Mouse (Mus musculus) kidney, embryonic 14.5 days (tissue): Measurements from ENCODE around the gene Trrap. TPM values are rescaled to one million over a fixed set of nuclear protein-coding genes. Genes with fewer than 3 reads are reported as not detected.

Experiments
- ATAC-seq: fragments of 200-750 bp; cut with Nextera tagmentation; 2 replicates; pipeline ENCODE4 v1.8.0; 2017; ENCODE audit warnings: moderate number of reproducible peaks, mild to moderate bottlenecking, moderate TSS enrichment, moderate library complexity; ENCODE audit not compliant: low FRiP score, low TSS enrichment
- H3K27ac ChIP-seq: fragments of 300-500 bp; sonication (generic); 2 replicates; pipeline ENCODE4 v1.5.1; 2014; ENCODE audit warnings: low read depth, mild to moderate bottlenecking, low read length, moderate library complexity, mixed read lengths
- H3K27me3 ChIP-seq: fragments of 300-500 bp; sonication (generic); 2 replicates; pipeline ENCODE4 v1.6.1; 2014; ENCODE audit warnings: mild to moderate bottlenecking, low read length; ENCODE audit not compliant: control insufficient read depth, insufficient read depth
- H3K36me3 ChIP-seq: fragments of 300-500 bp; sonication (generic); 2 replicates; pipeline ENCODE4 v1.6.1; 2014; ENCODE audit warnings: low read length, mixed read lengths; ENCODE audit not compliant: control insufficient read depth, insufficient read depth
- H3K4me1 ChIP-seq: fragments of 300-500 bp; sonication (generic); 2 replicates; pipeline ENCODE4 v1.6.1; 2014; ENCODE audit warnings: low read length, mixed read lengths; ENCODE audit not compliant: control insufficient read depth, insufficient read depth
- H3K4me2 ChIP-seq: fragments of 300-500 bp; sonication (generic); replicated peaks from 2 replicates; pipeline ENCODE4 v1.6.1; 2014; ENCODE audit warnings: low read depth, mild to moderate bottlenecking, low read length
- H3K4me3 ChIP-seq: fragments of 300-500 bp; sonication (generic); 2 replicates; pipeline ENCODE4 v1.5.1; 2014; ENCODE audit warnings: mild to moderate bottlenecking, low read length
- H3K9ac ChIP-seq: fragments of 300-500 bp; sonication (generic); 2 replicates; pipeline ENCODE4 v1.6.1; 2014; ENCODE audit warnings: low read depth, mild to moderate bottlenecking, low read length, moderate library complexity
- H3K9me3 ChIP-seq: fragments of 300-500 bp; sonication (generic); 2 replicates; pipeline ENCODE4 v1.6.1; 2016; ENCODE audit warnings: low read length; ENCODE audit not compliant: control insufficient read depth
- WGBS: fragments of 180-500 bp; shearing (Covaris S2); extraction: QIAGEN DNeasy Blood & Tissue Kit; methylation state at CpG from one replicate; pipeline ENCODE4 v1.1.7; 2014; 5-methylcytosine and 5-hydroxymethylcytosine counted together
- polyA plus RNA-seq: library from polyadenylated mRNA; unstranded; fragments of >200 nt; fragmentation: Nextera tagmentation; extraction: Ambion mirVana; gene quantifications from 2 replicates; pipeline ENCODE4 v1.2.1, GENCODE M21; 2014

Trrap gene
- polyA plus RNA-seq, 1 experiment from 2014 or later: 110 TPM

- no peaks in the 10 kb centered on the region for H3K9me3 ChIP-seq
- no peak overlapping the region for H3K4me3 ChIP-seq
- no peaks in the 10 kb centered on the region for H3K4me1 ChIP-seq
- H3K4me2 ChIP-seq: no peak overlapping the region
- WGBS: 93% methylated on average over 10 of the region's 10 CpGs
- no peaks in the 10 kb centered on the region for H3K27me3 ChIP-seq
- H3K9ac ChIP-seq: no peak overlapping the region; the same call in 1 of the 2 replicates
- H3K36me3 ChIP-seq: peaks cover 98% of the 10 kb centered on the region
- no peak overlapping the region for H3K27ac ChIP-seq
- ATAC-seq: no peak
Observed at GRCm38 (mm10) chr5:144849932-144850331, 82.4 kb downstream of the Trrap start.

GRCm38 (mm10) chr5:144851820-144852219 lies 84.3 kb downstream of the Trrap start:
- H3K27me3 ChIP-seq: no peaks in the 10 kb centered on the region
- no peak for ATAC-seq
- no peaks in the 10 kb centered on the region for H3K4me1 ChIP-seq
- no peaks in the 10 kb centered on the region for H3K9me3 ChIP-seq
- no peak overlapping the region for H3K9ac ChIP-seq
- WGBS: 98% methylated on average over 3 of the region's 3 CpGs
- H3K4me3 ChIP-seq: no peak overlapping the region
- no peak overlapping the region for H3K4me2 ChIP-seq
- no peak overlapping the region for H3K27ac ChIP-seq
- peaks cover 99% of the 10 kb centered on the region for H3K36me3 ChIP-seq

- no peaks in the 10 kb centered on the region for H3K9me3 ChIP-seq
- 87% methylated on average over 5 of the region's 5 CpGs for WGBS
- H3K36me3 ChIP-seq: peaks cover 97% of the 10 kb centered on the region
- H3K4me3 ChIP-seq: no peak overlapping the region
- H3K27ac ChIP-seq: no peak overlapping the region
- no peak overlapping the region for H3K4me2 ChIP-seq
- ATAC-seq: no peak
- no peaks in the 10 kb centered on the region for H3K4me1 ChIP-seq
- H3K9ac ChIP-seq: no peak overlapping the region
- H3K27me3 ChIP-seq: no peaks in the 10 kb centered on the region
Observed at GRCm38 (mm10) chr5:144853931-144854330, 86.4 kb downstream of the Trrap start.

DNA sequence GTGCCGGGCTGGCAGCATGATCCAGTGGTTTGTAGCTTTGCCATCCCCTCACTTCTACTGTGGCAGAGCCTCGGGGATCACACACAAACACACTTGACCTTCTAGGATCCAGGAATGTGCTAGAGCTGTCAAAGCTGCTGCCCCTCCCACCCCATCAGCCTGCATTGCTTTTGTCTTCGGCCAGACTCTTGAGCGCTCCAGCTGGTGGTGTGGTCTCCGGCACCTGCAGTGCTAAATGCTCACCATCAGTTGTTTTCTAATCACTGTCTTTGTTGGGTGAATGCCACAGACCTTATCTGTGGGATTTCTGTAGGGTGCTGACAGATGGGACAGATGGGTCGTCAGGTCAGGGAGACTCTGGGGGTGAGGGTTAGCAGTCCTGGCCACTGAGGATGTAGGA lies 88.4 kb downstream of the Trrap start:
- H3K27me3 ChIP-seq: no peaks in the 10 kb centered on the region
- WGBS: 80% methylated on average over 6 of the region's 6 CpGs
- no peak overlapping the region for H3K4me2 ChIP-seq
- no peak overlapping the region for H3K4me3 ChIP-seq
- no peak for ATAC-seq
- no peak overlapping the region for H3K9ac ChIP-seq
- H3K9me3 ChIP-seq: peaks cover 9% of the 10 kb centered on the region
- H3K4me1 ChIP-seq: no peaks in the 10 kb centered on the region
- H3K27ac ChIP-seq: no peak overlapping the region
- H3K36me3 ChIP-seq: peaks cover 95% of the 10 kb centered on the region

DNA sequence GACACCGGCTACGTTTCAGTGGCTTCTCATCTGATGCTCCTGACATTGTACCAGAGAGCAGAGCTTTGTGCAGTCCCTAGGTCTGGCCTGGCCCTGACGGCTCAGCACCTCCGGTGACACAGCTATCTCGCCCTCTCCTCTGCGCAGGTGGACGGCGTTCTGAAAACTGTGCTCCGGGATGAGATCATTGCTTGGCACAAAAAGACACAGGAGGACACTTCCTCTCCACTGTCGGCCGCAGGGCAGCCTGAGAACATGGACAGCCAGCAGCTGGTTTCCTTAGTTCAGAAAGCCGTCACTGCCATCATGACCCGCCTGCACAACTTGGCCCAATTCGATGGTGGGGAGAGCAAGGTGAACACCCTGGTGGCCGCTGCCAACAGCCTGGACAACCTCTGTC lies 91.0 kb downstream of the Trrap start:
- Histone ChIP-seq H3K9ac (no peak overlapping the region), H3K9me3 (peaks cover 14% of the 10 kb centered on the region), H3K4me2 (no peak overlapping the region), H3K4me3 (no peak overlapping the region), H3K4me1 (no peaks in the 10 kb centered on the region), H3K36me3 (peaks cover 74% of the 10 kb centered on the region), H3K27ac (no peak overlapping the region), H3K27me3 (no peaks in the 10 kb centered on the region)
- ATAC-seq: no peak
- WGBS: 95% methylated on average over 15 of the region's 15 CpGs

GRCm38 (mm10) chr5:144859284-144859683 lies 91.8 kb downstream of the Trrap start:
- H3K9me3 ChIP-seq: peaks cover 14% of the 10 kb centered on the region
- no peak overlapping the region for H3K27ac ChIP-seq
- no peak overlapping the region for H3K4me3 ChIP-seq
- H3K36me3 ChIP-seq: peaks cover 67% of the 10 kb centered on the region
- H3K4me1 ChIP-seq: no peaks in the 10 kb centered on the region
- no peak overlapping the region for H3K4me2 ChIP-seq
- ATAC-seq: no peak
- 83% methylated on average over 9 of the region's 9 CpGs for WGBS
- no peaks in the 10 kb centered on the region for H3K27me3 ChIP-seq
- H3K9ac ChIP-seq: no peak overlapping the region

DNA sequence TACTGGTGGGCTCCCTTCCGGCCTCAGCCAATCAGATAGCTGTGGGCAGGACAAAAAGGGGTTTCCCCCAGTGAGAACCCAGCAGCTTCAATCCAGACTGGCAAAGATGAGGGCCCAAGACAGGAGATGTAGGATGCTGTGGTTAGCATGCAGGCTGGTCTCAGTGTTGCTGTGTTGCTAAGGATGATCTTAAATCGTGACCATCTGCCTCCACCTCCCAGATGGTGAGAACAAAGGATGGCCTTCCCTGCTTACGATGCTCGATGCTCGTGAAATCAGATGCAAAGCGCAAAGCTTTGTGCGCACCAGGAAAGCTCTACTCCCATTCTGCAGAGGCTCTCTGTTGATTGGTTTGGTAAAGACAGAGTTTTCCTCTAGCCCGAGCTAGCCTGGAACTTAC lies 93.4 kb downstream of the Trrap start:
- peaks cover 14% of the 10 kb centered on the region for H3K9me3 ChIP-seq
- H3K36me3 ChIP-seq: peaks cover 52% of the 10 kb centered on the region
- H3K27ac ChIP-seq: no peak overlapping the region
- no peaks in the 10 kb centered on the region for H3K4me1 ChIP-seq
- ATAC-seq: no peak
- H3K4me2 ChIP-seq: no peak overlapping the region
- no peak overlapping the region for H3K9ac ChIP-seq
- 97% methylated on average over 8 of the region's 8 CpGs for WGBS
- H3K4me3 ChIP-seq: no peak overlapping the region
- no peaks in the 10 kb centered on the region for H3K27me3 ChIP-seq

GRCm38 (mm10) chr5:144866923-144867322 lies 99.4 kb downstream of the Trrap start:
- Histone ChIP-seq H3K9ac (no peak overlapping the region), H3K4me1 (no peaks in the 10 kb centered on the region), H3K9me3 (no peaks in the 10 kb centered on the region), H3K27me3 (no peaks in the 10 kb centered on the region), H3K36me3 (no peaks in the 10 kb centered on the region), H3K4me2 (no peak overlapping the region), H3K4me3 (no peak overlapping the region), H3K27ac (no peak overlapping the region)
- ATAC-seq: no peak
- WGBS: 82% methylated on average over 8 of the region's 8 CpGs

DNA sequence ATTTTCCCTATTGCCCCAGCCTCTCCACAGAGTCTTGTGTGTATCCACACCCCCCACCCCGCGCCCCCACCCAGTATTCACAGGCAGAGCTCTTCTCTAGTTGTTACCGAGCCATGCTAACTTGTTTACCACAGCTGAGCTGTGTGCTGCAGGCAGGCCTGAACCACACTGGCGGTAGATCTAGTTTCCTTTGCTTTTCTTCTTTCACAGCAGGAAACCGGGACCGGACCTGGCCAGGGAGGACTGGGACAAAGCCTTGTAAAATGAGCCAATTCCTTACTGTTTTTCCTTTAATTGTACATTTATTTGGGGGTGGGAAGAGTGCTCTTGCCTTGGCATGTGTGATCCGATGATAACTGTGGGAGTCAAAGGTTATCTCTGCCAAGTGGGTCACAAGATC lies 101.9 kb downstream of the Trrap start:
- no peak overlapping the region for H3K4me2 ChIP-seq
- H3K9ac ChIP-seq: no peak overlapping the region
- H3K27ac ChIP-seq: no peak overlapping the region
- 76% methylated on average over 7 of the region's 7 CpGs for WGBS
- no peaks in the 10 kb centered on the region for H3K36me3 ChIP-seq
- H3K9me3 ChIP-seq: no peaks in the 10 kb centered on the region
- no peak overlapping the region for H3K4me3 ChIP-seq
- H3K4me1 ChIP-seq: no peaks in the 10 kb centered on the region
- H3K27me3 ChIP-seq: no peaks in the 10 kb centered on the region
- no peak for ATAC-seq

- H3K4me1 ChIP-seq: no peaks in the 10 kb centered on the region
- no peak overlapping the region for H3K27ac ChIP-seq
- no peaks in the 10 kb centered on the region for H3K27me3 ChIP-seq
- no peaks in the 10 kb centered on the region for H3K36me3 ChIP-seq
- H3K4me2 ChIP-seq: no peak overlapping the region
- WGBS: 71% methylated on average over 7 of the region's 7 CpGs
- no peak overlapping the region for H3K9ac ChIP-seq
- H3K9me3 ChIP-seq: no peaks in the 10 kb centered on the region
- no peak for ATAC-seq
- H3K4me3 ChIP-seq: no peak overlapping the region
Observed at GRCm38 (mm10) chr5:144870782-144871181, 103.2 kb downstream of the Trrap start.
